Mouse (Mus musculus) E14TG2a.4 (cell line): ENCODE measurements at regions not wholly inside any gene's neighbourhood (a gene's known extent, or its start where the extent isn't known, plus 50 kb on each side); places are given as distances from the start of the nearest gene placed in this dataset.

ENCODE experiments used
- CTCF ChIP-seq: conservative IDR thresholded peaks from 2 replicates; pipeline ENCODE4 v1.5.1; 2014; ENCODE audit warnings: low read length
- NANOG ChIP-seq: IDR thresholded peaks from 2 replicates; pipeline ENCODE4 v1.6.1; 2014; ENCODE audit warnings: borderline replicate concordance, low read length, mixed read lengths

DNA sequence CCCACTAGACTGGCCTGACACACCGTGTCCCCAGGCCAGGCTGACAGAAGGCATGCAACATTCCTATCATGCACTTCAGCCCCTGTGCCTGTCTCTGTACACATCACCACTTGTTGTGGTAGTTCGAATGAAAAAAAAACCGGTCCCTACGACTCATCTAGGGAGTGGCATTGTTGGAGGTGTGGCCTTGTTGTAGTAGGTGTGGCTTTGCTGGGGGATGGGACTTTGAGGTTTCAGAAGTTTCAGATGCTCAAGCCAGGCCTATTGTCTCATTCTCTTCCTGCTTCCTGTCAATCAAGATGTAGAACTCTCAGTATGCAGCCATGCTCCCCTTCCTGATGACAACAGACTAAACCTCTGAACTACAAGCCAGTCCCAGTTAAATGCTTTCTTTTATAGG, 162.1 kb upstream of the Gm49356 start:
- TF ChIP-seq CTCF (no peak), NANOG (no peak)
